Mouse (Mus musculus) forebrain, embryonic 15.5 days (tissue): ENCODE measurements around the gene Tnks2. TPM values are rescaled to one million over a fixed set of nuclear protein-coding genes. Genes with fewer than 3 reads are reported as not detected.

Source experiments
- ATAC-seq: fragments of 200-750 bp; cut with Nextera tagmentation; replicated peaks from 2 replicates; pipeline ENCODE4 v1.8.0; 2017; ENCODE audit warnings: mild to moderate bottlenecking, moderate TSS enrichment, moderate library complexity
- H3K27ac ChIP-seq: fragments of 300-500 bp; sonication (generic); replicated peaks from 2 replicates; pipeline ENCODE4 v1.5.1; 2015; ENCODE audit warnings: mild to moderate bottlenecking, inconsistent platforms
- H3K27me3 ChIP-seq: fragments of 300-500 bp; sonication (generic); 2 replicates; pipeline ENCODE4 v1.6.1; 2015; ENCODE audit warnings: inconsistent platforms
- H3K36me3 ChIP-seq: fragments of 300-500 bp; sonication (generic); 2 replicates; pipeline ENCODE4 v1.6.1; 2015; ENCODE audit warnings: mild to moderate bottlenecking, inconsistent platforms
- H3K4me1 ChIP-seq: fragments of 300-500 bp; sonication (generic); 2 replicates; pipeline ENCODE4 v1.6.1; 2015; ENCODE audit warnings: inconsistent platforms
- H3K4me2 ChIP-seq: fragments of 300-500 bp; sonication (generic); replicated peaks from 2 replicates; pipeline ENCODE4 v1.6.1; 2015; ENCODE audit warnings: mild to moderate bottlenecking, inconsistent platforms
- H3K4me3 ChIP-seq: fragments of 300-500 bp; sonication (generic); 2 replicates; pipeline ENCODE4 v1.5.1; 2015; ENCODE audit warnings: mild to moderate bottlenecking, inconsistent platforms
- H3K9ac ChIP-seq: fragments of 300-500 bp; sonication (generic); replicated peaks from 2 replicates; pipeline ENCODE4 v1.6.1; 2015; ENCODE audit warnings: mild to moderate bottlenecking, inconsistent platforms
- H3K9me3 ChIP-seq: fragments of 300-500 bp; sonication (generic); 2 replicates; pipeline ENCODE4 v1.6.1; 2016; ENCODE audit warnings: inconsistent platforms
- WGBS: fragments of 180-500 bp; shearing (Covaris S2); methylation state at CpG from one replicate; pipeline ENCODE4 v1.1.7; 2015; ENCODE audit warnings: mixed read lengths; 5-methylcytosine and 5-hydroxymethylcytosine counted together
- polyA plus RNA-seq: library from polyadenylated mRNA; unstranded; fragments of >200 nt; fragmentation: Nextera tagmentation; extraction: Ambion mirVana; gene quantifications from 2 replicates; pipeline ENCODE4 v1.2.1, GENCODE M21; 2015

The Tnks2 gene
- 43.0 TPM in 2 replicates for polyA plus RNA-seq

GRCm38 (mm10) chr19:36833788-36834531 is at the start of gene Tnks2:
Tnks2 (plus strand) TSS chr19:36834232.
- no peaks in the 10 kb centered on the region for H3K27me3 ChIP-seq
- peak within 1 kb of the TSS; percentile 97 for H3K9ac ChIP-seq
- peak within 1 kb of the TSS; percentile 99 for H3K4me3 ChIP-seq
- peaks cover 1% of the 10 kb centered on the region; the same call in 1 of the 2 replicates for H3K36me3 ChIP-seq
- H3K4me2 ChIP-seq = peak within 1 kb of the TSS; percentile 63
- H3K4me1 ChIP-seq = peaks cover 24% of the 10 kb centered on the region
- H3K9me3 ChIP-seq = no peaks in the 10 kb centered on the region
- under 1% methylated on average over 67 of the region's 73 CpGs for WGBS
- peak within 1 kb of the TSS; percentile 97 for H3K27ac ChIP-seq
- ATAC-seq = peak; percentile 96

- no peaks in the 10 kb centered on the region for H3K4me1 ChIP-seq
- H3K9ac ChIP-seq = no peak overlapping the region
- no peaks in the 10 kb centered on the region for H3K9me3 ChIP-seq
- H3K27me3 ChIP-seq = no peaks in the 10 kb centered on the region
- no peak overlapping the region for H3K27ac ChIP-seq
- WGBS = 84% methylated on average over 17 of the region's 17 CpGs
- no peak for ATAC-seq
- H3K4me3 ChIP-seq = no peak overlapping the region
- no peak overlapping the region for H3K4me2 ChIP-seq
- H3K36me3 ChIP-seq = no peaks in the 10 kb centered on the region
These were observed 43.9 kb upstream of the Tnks2 start for GRCm38 (mm10) chr19:36789873-36790733.

- no peak overlapping the region for H3K27ac ChIP-seq
- no peak overlapping the region for H3K9ac ChIP-seq
- no peak overlapping the region for H3K4me3 ChIP-seq
- ATAC-seq = no peak
- H3K36me3 ChIP-seq = no peaks in the 10 kb centered on the region
- no peaks in the 10 kb centered on the region for H3K9me3 ChIP-seq
- H3K4me2 ChIP-seq = no peak overlapping the region
- WGBS = 91% methylated on average over 8 of the region's 8 CpGs
- H3K4me1 ChIP-seq = no peaks in the 10 kb centered on the region
- no peaks in the 10 kb centered on the region for H3K27me3 ChIP-seq
These were observed 41.4 kb upstream of the Tnks2 start for GRCm38 (mm10) chr19:36792589-36792988.

- Histone ChIP-seq H3K4me2 (no peak overlapping the region), H3K27me3 (no peaks in the 10 kb centered on the region), H3K27ac (no peak overlapping the region), H3K9me3 (no peaks in the 10 kb centered on the region), H3K4me1 (no peaks in the 10 kb centered on the region), H3K9ac (no peak overlapping the region), H3K4me3 (no peak overlapping the region), H3K36me3 (no peaks in the 10 kb centered on the region)
- ATAC-seq = no peak
- WGBS = 37% methylated on average over 1 of the region's 1 CpGs
These were observed 40.6 kb upstream of the Tnks2 start for GRCm38 (mm10) chr19:36793450-36793849.

GRCm38 (mm10) chr19:36794008-36794407 is 40.0 kb upstream of the Tnks2 start:
- no peaks in the 10 kb centered on the region for H3K9me3 ChIP-seq
- no peaks in the 10 kb centered on the region for H3K4me1 ChIP-seq
- H3K4me2 ChIP-seq = no peak overlapping the region
- H3K36me3 ChIP-seq = no peaks in the 10 kb centered on the region
- no peak overlapping the region for H3K27ac ChIP-seq
- no peak for ATAC-seq
- H3K9ac ChIP-seq = no peak overlapping the region
- H3K27me3 ChIP-seq = no peaks in the 10 kb centered on the region
- 92% methylated on average over 4 of the region's 4 CpGs for WGBS
- H3K4me3 ChIP-seq = no peak overlapping the region

- ATAC-seq = no peak
These were observed 38.8 kb upstream of the Tnks2 start for GRCm38 (mm10) chr19:36795277-36795676.

GRCm38 (mm10) chr19:36796931-36797330 is 37.1 kb upstream of the Tnks2 start:
- no peak for ATAC-seq
- H3K9ac ChIP-seq = no peak overlapping the region
- 73% methylated on average over 9 of the region's 9 CpGs for WGBS
- H3K4me1 ChIP-seq = no peaks in the 10 kb centered on the region
- H3K4me2 ChIP-seq = no peak overlapping the region
- no peaks in the 10 kb centered on the region for H3K9me3 ChIP-seq
- no peak overlapping the region for H3K4me3 ChIP-seq
- no peaks in the 10 kb centered on the region for H3K27me3 ChIP-seq
- H3K27ac ChIP-seq = no peak overlapping the region
- H3K36me3 ChIP-seq = no peaks in the 10 kb centered on the region

More at GRCm38 (mm10) chr19:36795277-36795676, 38.8 kb upstream of the Tnks2 start:
- Histone ChIP-seq H3K9me3 (no peaks in the 10 kb centered on the region), H3K36me3 (no peaks in the 10 kb centered on the region), H3K4me2 (no peak overlapping the region), H3K27me3 (no peaks in the 10 kb centered on the region), H3K4me3 (no peak overlapping the region), H3K9ac (no peak overlapping the region), H3K27ac (no peak overlapping the region), H3K4me1 (no peaks in the 10 kb centered on the region)
- 82% methylated on average over 3 of the region's 3 CpGs for WGBS

GRCm38 (mm10) chr19:36800288-36800687 is 33.7 kb upstream of the Tnks2 start:
- H3K27me3 ChIP-seq = no peaks in the 10 kb centered on the region
- no peaks in the 10 kb centered on the region for H3K36me3 ChIP-seq
- no peak overlapping the region for H3K4me2 ChIP-seq
- no peak for ATAC-seq
- H3K9me3 ChIP-seq = no peaks in the 10 kb centered on the region
- H3K9ac ChIP-seq = no peak overlapping the region
- no peaks in the 10 kb centered on the region for H3K4me1 ChIP-seq
- H3K4me3 ChIP-seq = no peak overlapping the region
- no peak overlapping the region for H3K27ac ChIP-seq
- WGBS = 88% methylated on average over 7 of the region's 7 CpGs

GRCm38 (mm10) chr19:36801856-36802641 is 32.0 kb upstream of the Tnks2 start:
- 48% methylated on average over 9 of the region's 9 CpGs for WGBS
- H3K4me2 ChIP-seq = no peak overlapping the region
- no peaks in the 10 kb centered on the region for H3K4me1 ChIP-seq
- H3K9me3 ChIP-seq = no peaks in the 10 kb centered on the region
- H3K27ac ChIP-seq = no peak overlapping the region
- ATAC-seq = no peak
- no peak overlapping the region for H3K9ac ChIP-seq
- H3K36me3 ChIP-seq = no peaks in the 10 kb centered on the region
- H3K4me3 ChIP-seq = no peak overlapping the region
- no peaks in the 10 kb centered on the region for H3K27me3 ChIP-seq

- Histone ChIP-seq H3K36me3 (no peaks in the 10 kb centered on the region), H3K27ac (no peak overlapping the region), H3K9ac (no peak overlapping the region), H3K27me3 (no peaks in the 10 kb centered on the region), H3K4me1 (no peaks in the 10 kb centered on the region), H3K4me3 (no peak overlapping the region), H3K9me3 (no peaks in the 10 kb centered on the region), H3K4me2 (no peak overlapping the region)
- 94% methylated on average over 8 of the region's 8 CpGs for WGBS
- ATAC-seq = no peak
These were observed 30.6 kb upstream of the Tnks2 start for GRCm38 (mm10) chr19:36803403-36803802.

GRCm38 (mm10) chr19:36806842-36807241 is 27.2 kb upstream of the Tnks2 start:
- Histone ChIP-seq H3K36me3 (no peaks in the 10 kb centered on the region), H3K27ac (no peak overlapping the region), H3K9ac (no peak overlapping the region), H3K4me2 (no peak overlapping the region), H3K27me3 (no peaks in the 10 kb centered on the region), H3K4me1 (no peaks in the 10 kb centered on the region), H3K9me3 (no peaks in the 10 kb centered on the region), H3K4me3 (no peak overlapping the region)
- no peak for ATAC-seq
- WGBS = 95% methylated on average over 2 of the region's 2 CpGs
